Mouse (Mus musculus): ENCODE data around the gene Hnrnph1.

Hnrnph1 gene

GRCm38 (mm10) chr11:50373621-50374020, 3.2 kb upstream of the Hnrnph1 start:
- DNase-seq, result no peak

DNA sequence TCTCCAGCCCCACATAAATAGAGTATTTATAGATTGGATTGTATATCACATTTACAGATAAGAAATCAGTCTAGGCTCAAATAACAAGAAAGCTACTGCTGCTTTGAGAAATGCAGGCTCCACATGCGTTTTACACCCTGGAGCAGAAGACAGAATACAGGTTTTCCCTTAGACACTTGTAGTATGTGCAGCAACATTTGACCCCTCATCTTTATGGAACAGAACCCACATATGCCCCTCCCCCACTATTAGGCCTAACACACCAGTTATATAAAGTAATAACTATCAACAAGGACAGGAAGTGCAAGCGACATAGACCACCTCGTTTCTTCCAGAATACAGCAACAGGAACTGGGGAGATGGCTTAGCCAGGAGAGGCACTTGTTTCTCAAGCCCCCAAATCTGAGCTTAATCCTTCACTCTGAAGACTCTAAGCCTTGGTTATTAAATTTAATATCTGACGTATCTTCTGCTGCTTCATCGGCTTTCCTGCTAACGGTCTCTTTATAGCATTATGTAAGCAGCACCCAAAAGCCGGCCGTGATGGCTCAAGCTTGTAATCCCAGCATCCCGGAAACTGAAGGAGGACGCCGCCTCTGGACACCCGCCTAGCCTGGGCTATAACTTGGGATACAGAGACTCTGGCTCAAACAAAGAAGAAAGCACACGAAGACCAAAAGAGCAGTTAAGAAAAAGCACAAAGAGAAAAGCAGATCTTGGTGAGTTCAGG, 2.3 kb upstream of the Hnrnph1 start:
- no peak for DNase-seq

DNA sequence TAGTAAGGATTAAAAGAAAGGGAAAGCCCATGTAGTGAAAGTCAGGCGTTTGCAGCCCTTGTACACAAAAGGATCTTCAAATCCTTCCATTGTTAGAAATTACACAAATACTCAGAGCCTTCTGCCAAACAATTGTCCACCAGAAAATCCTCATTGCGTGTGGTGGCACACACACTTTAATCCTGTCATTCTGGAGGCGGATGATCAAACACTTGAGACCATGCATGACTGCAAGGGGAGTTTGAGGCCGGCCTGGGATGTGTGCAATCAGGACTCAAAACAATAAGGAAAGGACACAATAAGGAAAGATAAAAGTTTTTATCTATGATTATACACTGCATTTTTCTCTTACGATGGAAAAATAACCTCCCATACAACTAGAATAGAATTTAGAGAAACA, 1.4 kb upstream of the Hnrnph1 start:
- no peak for DNase-seq

DNA sequence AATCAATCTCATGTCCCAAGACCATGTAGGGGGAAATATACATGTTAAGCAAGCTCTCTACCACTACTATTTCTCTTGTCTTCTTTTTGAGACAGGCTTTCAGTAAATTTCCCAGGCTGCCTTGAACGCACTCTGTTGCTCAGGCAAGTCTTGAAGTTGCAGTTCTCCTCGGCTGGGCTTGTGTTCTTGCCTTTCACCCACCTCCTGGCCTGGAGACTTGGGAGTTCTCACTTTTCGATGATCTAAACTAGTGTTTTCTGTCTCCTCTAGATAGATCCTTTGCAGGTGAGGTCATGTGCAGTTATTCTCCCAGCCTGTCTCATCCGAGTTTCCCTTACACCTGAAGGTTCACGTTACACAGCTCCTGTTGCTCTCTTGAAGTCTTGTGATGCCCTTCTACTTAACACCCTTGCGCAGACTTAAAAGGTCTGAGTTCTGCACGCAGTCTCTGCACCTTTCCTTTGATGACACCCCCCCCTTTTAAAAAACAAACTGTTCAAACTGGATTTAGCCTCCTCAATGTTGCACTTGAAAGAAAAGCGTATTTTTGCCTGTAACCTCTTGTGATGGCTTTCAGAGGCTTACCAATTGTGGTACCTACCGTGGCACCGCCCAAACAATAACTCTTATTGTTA, 517 bp upstream of the Hnrnph1 start:
- DNase-seq, result no peak

GRCm38 (mm10) chr11:50377892-50378684, 1.3 kb downstream of the Hnrnph1 start:
- DNase-seq, result peak; percentile 92

GRCm38 (mm10) chr11:50379023-50379752, 2.4 kb downstream of the Hnrnph1 start:
- DNase-seq, result no peak

DNA sequence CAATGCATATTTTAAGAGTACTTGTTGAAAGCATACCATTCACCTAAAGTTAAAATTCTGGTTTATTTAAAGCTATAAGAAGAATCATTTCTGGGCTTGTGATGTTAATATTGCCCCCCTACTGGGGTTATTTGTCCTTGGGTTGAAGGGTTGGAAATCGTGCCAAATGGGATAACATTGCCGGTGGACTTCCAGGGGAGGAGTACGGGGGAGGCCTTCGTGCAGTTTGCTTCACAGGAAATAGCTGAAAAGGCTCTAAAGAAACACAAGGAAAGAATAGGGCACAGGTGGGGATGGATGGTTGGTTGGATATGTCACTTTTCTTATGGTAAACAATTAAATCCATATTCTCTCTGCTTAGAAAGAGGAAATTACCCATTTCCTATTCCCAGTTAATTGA, 4.5 kb downstream of the Hnrnph1 start:
- DNase-seq, result no peak

DNA sequence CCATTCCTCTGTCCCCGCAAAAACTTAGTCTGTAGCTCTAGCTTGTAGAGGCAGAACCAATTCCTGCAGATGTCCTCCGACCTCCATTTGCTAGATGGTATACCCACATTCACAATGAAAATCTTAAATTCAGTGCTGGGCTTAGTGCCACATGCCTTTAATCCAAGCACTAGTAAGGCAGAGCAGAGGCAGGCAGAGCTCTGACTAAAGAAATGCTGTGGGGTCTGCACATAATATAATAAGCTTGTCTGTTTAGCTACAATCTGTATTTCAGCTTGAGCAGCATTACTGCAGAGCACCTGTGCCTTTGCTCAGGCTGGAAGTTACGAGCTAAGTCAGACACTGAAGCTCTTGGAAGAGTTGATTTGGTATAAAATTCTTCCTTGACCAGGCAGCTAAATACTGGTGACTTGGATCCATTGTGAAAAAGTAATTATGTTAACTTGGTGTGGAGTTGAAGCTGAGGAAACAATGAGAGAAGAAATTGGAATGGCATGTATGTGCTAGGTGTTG, 10.4 kb downstream of the Hnrnph1 start:
- no peak for DNase-seq

DNA sequence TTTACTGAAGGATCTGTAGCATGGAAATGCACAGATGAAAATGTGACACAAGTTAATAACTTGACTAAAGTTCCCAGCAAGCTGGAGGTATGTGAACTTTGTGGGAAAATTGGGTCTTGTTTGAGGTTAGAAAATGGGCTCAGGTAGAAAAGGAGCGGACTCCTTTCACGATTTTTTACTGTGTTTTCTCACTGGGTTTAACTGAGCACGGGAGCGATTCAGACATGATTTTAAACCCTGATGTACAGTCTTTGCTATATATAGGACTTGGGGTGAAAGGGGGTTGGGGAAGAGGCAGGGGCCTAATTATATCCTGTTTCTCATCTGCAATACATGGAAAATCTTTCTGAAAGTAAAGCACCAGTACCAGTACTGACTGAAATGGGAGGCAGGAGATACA, 10.9 kb downstream of the Hnrnph1 start:
- no peak for DNase-seq

DNA sequence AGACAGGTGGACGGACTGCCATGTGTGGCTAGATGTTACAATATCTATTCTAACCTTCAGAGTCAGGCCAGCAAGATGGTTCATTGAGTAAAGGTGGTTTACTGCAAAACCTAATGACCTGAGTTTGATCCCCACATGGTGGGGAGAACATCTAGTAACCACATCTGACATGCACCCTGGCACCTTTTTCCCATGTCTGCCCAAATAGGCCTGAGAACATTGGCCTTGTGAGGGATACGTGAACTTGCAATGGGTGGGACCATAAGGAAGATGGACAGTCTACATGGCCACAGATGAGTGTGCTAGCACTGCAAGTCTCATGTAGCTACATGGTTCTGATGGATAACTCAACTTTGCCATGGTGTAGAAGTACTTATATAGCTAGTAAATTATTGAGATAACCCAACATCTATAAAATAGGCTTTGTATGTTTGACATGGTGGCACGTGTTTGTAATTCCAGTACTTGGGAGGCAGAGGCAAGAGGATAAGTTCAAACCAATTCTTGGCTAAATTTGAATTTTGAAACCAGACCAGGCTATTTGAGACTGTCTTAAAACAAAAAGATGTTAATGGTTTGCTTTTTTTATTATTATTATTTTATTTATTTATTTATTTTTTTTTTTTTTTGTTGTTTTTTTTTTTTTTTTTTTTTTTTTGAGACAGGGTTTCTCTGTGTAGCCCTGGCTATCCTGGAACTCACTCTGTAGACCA, 11.6 kb downstream of the Hnrnph1 start:
- DNase-seq, result peak in 1 of 2 experiments; percentile 13

DNA sequence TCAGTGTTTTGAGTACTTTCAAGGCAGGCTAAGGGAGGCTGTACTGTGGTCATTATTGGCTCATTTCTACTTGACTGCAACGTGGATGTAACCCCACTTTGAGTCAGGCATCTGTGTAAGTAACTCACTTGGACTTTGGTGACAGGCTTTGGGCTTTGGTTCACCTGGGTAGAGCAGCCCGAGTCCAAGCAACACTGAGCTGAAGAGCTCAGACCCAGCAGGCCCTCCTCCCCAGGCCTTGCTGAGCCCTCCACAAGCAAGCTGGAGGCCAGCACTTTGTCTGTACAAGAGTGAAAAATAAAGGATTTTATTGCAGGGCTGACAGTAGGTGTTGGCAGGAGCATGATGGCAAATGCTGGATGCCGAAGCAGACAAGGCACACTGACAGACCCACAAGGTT, 12.2 kb downstream of the Hnrnph1 start:
- peak in 1 of 2 experiments; percentile 15 for DNase-seq

DNA sequence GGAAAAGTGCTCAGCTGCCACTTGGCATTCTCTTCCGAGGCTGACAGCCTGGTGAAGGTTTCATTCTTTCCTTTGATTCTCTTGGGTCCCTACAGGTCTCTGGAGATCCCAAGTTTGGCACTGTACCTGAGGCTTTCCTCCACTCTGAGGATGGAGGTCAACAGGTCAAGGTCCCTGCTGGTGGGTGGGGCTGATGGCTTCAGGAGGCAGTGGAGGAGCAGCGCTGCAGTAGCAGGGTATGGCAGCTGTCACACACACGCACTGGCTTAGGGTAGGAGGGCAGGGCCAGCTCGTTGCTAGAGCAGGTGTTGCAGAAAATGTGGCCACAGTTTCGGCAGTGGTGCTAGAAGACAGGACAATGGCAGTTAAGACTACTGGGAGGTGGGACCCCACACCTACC, 12.8 kb downstream of the Hnrnph1 start:
- DNase-seq, result peak in 1 of 2 experiments; percentile 19

GRCm38 (mm10) chr11:50391272-50391960, 14.6 kb downstream of the Hnrnph1 start:
- DNase-seq, result peak in 1 of 2 experiments; percentile 15

GRCm38 (mm10) chr11:50393306-50393705, 16.5 kb downstream of the Hnrnph1 start:
- peak in 1 of 2 experiments; percentile 11 for DNase-seq

DNA sequence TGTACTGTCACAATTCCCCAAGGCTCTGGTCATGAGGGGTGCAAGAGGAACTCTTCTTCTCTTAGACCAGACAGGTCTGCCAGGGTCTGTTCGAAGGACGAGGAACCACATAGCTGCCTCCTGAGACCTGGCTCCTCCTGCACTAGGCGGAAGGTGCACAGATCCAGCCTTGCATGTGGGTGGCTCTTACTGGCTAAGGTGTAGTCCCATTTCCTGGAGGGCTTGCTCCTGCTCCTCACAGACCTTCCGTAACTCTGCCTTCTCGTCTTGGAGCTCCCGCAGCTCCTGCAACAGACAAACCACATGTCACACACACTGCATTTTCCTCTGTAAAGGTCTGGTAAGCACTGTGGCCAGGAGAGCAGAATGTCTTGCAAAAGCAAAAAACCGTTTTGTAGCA, 17.9 kb downstream of the Hnrnph1 start:
- DNase-seq, result peak in 1 of 2 experiments; percentile 16

DNA sequence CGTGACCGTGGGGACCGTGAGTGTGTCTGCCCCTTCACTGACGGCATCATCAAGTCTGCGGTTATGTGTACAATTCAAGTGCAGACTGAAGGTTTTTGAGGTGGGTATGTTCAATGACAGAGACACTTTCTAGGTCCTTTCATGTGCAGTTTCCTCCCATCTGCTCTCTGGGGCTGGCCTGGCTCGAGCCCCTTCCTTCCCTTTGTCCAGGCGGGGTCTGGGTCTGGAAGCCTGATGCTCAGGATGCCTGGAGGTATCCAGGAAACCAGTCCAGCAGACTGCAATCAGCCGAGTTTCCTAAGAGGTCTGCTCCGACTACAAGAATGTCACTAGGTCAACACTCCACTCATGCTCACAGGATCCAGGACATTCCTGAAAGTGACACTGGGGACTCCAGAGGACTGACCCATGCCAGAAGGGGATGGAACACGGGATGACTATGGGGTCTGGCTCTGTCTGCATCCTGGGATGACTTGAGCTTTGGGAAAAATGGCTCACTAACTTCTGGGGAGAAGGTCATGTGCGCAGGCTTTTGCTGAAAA, 20.0 kb downstream of the Hnrnph1 start:
- peak in 1 of 2 experiments; percentile 18 for DNase-seq

DNA sequence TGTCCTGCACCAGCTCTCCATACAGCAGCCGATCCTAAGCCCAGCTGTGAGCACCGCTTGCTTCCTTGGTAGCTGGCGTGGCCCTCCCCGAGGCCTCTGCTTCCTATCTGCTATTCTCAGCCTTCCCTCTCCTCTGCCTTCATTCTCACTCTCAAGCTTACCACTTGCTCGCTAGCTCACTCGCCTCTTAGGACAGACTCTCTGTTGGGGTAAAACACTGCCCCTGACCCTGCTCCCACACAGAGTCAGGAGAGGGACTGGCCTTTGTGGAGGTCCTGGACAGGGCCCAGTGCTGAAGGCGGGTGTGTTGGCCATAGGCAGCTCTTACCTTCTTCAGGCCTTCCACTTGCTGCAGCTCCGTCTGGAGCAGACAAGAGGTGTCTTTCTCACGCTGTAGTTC, 20.5 kb downstream of the Hnrnph1 start:
- peak in 1 of 2 experiments; percentile 15 for DNase-seq

GRCm38 (mm10) chr11:50398803-50399202, 22.0 kb downstream of the Hnrnph1 start:
- peak in 1 of 2 experiments; percentile 12 for DNase-seq

DNA sequence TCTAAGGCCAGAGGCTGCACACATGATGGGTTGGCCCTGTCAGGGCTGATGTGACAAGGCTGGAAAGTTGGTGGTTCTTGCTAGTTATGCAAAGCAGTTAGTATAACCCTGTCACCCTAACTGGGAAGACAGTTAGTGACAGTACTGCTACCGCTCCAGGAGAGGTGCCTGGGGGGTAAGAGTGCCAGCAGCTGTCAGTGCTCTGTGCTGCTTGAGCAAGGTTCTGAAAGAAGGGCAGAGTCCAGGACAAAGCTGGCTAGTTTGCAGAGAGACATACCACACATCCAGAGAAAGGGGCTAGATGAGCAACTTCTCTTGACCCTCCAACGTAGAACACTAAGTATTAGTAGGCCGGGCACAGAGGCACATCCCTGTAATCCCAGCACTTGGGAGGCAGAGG, 25.7 kb downstream of the Hnrnph1 start:
- DNase-seq, result no peak

GRCm38 (mm10) chr11:50403367-50404014, 26.7 kb downstream of the Hnrnph1 start:
- DNase-seq, result peak; percentile 34 to 50

DNA sequence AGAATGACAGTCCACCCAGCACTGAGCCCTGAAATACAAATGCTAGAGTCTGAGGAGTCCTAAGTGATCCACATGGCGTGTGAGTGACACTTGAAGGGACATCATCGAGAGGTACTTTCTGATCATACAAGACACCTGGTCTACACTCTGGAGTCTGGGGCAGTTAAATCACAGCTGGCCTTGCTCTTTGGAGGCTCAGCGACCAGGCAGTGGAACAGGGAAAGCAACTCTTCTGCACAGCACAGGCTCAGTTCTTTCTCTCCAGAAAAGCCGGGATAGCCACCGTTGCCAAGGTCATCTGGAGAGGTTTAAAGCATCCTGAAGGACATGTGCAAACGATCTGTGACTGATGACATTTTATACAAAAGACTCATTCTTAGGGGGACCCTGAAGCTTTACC, 30.4 kb downstream of the Hnrnph1 start:
- peak in 1 of 2 experiments; percentile 14 for DNase-seq

Data from lung, postnatal 4 days (tissue).